Mouse (Mus musculus): Measurements from ENCODE around the gene Asxl1. TPM values are rescaled to one million over a fixed set of nuclear protein-coding genes. Genes with fewer than 3 reads are reported as not detected.

Gene Asxl1
- total RNA-seq, 1 experiment: 44.8 TPM

DNA sequence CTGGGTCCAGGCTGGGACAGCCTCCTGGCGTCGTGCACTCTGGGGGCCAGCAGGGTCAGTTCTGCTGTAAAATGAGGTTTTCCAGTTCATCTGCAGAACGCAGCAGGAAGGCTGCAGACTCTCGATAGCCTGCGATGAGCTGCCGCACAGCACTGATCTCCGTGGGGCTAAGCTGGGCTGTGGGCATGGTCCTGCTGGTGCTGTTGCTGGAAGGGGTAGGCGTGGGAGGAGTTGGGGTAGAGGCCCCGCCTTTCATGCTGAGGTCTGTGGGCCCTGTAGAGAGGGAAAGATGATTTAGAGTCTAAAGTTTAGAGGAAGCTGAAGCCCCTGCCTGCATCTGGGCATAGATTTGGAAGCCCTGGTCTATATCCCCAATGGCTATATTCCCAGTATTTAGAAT, 65.9 kb downstream of the Asxl1 start:
- in situ Hi-C loops (cut with MboI; ENCODE audit: low sequenced_read_pairs in 2 of 2, unreplicated experiment in 2 of 2): no loop called here
- Histone ChIP-seq H3K36me3 (ENCODE audit: control insufficient read depth, insufficient read depth, low read length, poor library complexity, severe bottlenecking) (peaks cover 8% of the 10 kb centered on the region; the same call in 1 of the 2 replicates), H3K9ac (ENCODE audit: insufficient read depth, low read depth, low read length, poor library complexity, severe bottlenecking) (no peak overlapping the region), H3K9me3 (ENCODE audit: control insufficient read depth, insufficient read depth, low read depth, low read length) (no peaks in the 10 kb centered on the region), H3K4me1 (ENCODE audit: control insufficient read depth in 2 of 2, insufficient read depth in 2 of 2, low read length in 2 of 2, poor library complexity in 1 of 2) (0 out of 4 replicates have a peak, but pooled peaks cover 0 to 2% of the 10 kb centered on the region in 2 experiments), H3K27ac (ENCODE audit: insufficient read depth, low read depth, low read length, poor library complexity, severe bottlenecking) (no peak overlapping the region), H3K4me3 (ENCODE audit: insufficient read depth in 1 of 2, low read depth in 1 of 2, low read length in 2 of 2, poor library complexity in 1 of 2, severe bottlenecking in 1 of 2) (no peak overlapping the region)
- no peak for TF ChIP-seq CHD2 (IDR thresholded peaks at IDR 0.05; ENCODE audit: low read depth, low read length)
- DNase-seq (ENCODE audit: low read depth, low spot score): no peak

DNA sequence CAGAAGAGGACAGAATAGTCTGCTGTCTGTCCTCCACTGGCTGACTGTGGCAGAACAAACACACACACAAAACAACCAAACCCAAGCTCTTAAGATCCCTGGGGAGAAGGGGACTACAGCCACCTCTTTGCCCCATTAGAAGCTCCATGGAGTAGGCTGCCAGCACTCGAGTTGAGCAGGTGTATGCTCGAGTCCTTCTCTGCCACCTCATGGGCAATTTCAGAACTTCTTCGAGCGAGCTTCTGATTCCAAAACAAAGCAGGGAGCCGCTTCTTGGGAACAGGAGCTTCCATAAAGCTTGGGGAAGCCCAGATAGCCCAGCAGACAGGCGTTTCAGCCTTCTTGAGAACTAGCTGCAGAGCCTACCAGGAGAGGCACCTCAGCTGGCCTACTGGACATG, 66.9 kb downstream of the Asxl1 start:
- H3K36me3 ChIP-seq (ENCODE audit: control insufficient read depth, insufficient read depth, low read length, poor library complexity, severe bottlenecking): peaks cover 15% of the 10 kb centered on the region; the same call in 1 of the 2 replicates
- DNase-seq (ENCODE audit: low read depth, low spot score): no peak

DNA sequence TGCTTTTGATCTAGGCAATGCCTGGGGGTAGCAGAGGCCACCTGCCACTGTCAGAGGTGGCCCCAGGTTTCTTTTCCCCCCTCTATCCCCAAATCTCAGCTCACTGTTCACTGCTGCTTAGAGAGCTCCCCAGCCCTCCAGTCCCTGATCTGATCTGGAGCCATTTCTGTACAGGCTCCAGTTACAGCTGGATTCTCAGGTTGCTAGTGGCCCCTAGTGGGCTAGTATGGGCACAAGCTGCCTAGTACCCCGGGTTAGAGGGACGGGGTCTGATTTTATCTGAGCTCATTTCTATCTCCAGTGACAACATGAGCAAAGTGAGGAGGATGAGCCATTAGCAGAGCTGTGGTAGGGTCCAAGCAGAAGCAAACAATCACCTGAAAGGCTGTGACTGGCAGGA, 69.0 kb downstream of the Asxl1 start:
- H3K9ac ChIP-seq (ENCODE audit: insufficient read depth, low read depth, low read length, poor library complexity, severe bottlenecking): no peak overlapping the region
- in situ Hi-C loops (cut with MboI; ENCODE audit: low sequenced_read_pairs in 2 of 2, unreplicated experiment in 2 of 2): no loop called here

More for the DNA sequence above, 66.9 kb downstream of the Asxl1 start:
- Histone ChIP-seq H3K9ac (ENCODE audit: insufficient read depth, low read depth, low read length, poor library complexity, severe bottlenecking) (no peak overlapping the region), H3K27ac (ENCODE audit: insufficient read depth, low read depth, low read length, poor library complexity, severe bottlenecking) (no peak overlapping the region), H3K9me3 (ENCODE audit: control insufficient read depth, insufficient read depth, low read depth, low read length) (no peaks in the 10 kb centered on the region), H3K4me1 (ENCODE audit: control insufficient read depth in 2 of 2, insufficient read depth in 2 of 2, low read length in 2 of 2, poor library complexity in 1 of 2) (0 out of 4 replicates have a peak, but pooled peaks cover 0 to 2% of the 10 kb centered on the region in 2 experiments), H3K4me3 (ENCODE audit: insufficient read depth in 1 of 2, low read depth in 1 of 2, low read length in 2 of 2, poor library complexity in 1 of 2, severe bottlenecking in 1 of 2) (no peak overlapping the region)
- in situ Hi-C loops (cut with MboI; ENCODE audit: low sequenced_read_pairs in 2 of 2, unreplicated experiment in 2 of 2): no loop called here
- TF ChIP-seq ZNF384 (IDR thresholded peaks at IDR 0.05; ENCODE audit: low read depth, low read length): no peak
- TF ChIP-seq ZC3H11A (IDR thresholded peaks at IDR 0.05; ENCODE audit: borderline replicate concordance, low read depth, low read length): no peak
- no peak for TF ChIP-seq MAFK (IDR thresholded peaks at IDR 0.05; ENCODE audit: insufficient read depth, low read depth, low read length)
- no peak for TF ChIP-seq CHD2 (IDR thresholded peaks at IDR 0.05; ENCODE audit: low read depth, low read length)
- TF ChIP-seq HCFC1 (IDR thresholded peaks at IDR 0.05; ENCODE audit: borderline replicate concordance, insufficient read depth, low read length): no peak

GRCm38 (mm10) chr2:153417841-153418240, 72.2 kb downstream of the Asxl1 start:
- H3K4me3 ChIP-seq (ENCODE audit: insufficient read depth in 1 of 2, low read depth in 1 of 2, low read length in 2 of 2, poor library complexity in 1 of 2, severe bottlenecking in 1 of 2): no peak overlapping the region
- peaks cover 0 to 13% of the 10 kb centered on the region in 2 experiments; a peak in 1 of 4 replicates for H3K4me1 ChIP-seq (ENCODE audit: control insufficient read depth in 2 of 2, insufficient read depth in 2 of 2, low read length in 2 of 2, poor library complexity in 1 of 2)
- peaks cover 13% of the 10 kb centered on the region; the same call in 1 of the 2 replicates for H3K36me3 ChIP-seq (ENCODE audit: control insufficient read depth, insufficient read depth, low read length, poor library complexity, severe bottlenecking)
- in situ Hi-C loops (cut with MboI; ENCODE audit: low sequenced_read_pairs in 2 of 2, unreplicated experiment in 2 of 2): no loop called here
- no peaks in the 10 kb centered on the region for H3K9me3 ChIP-seq (ENCODE audit: control insufficient read depth, insufficient read depth, low read depth, low read length)
- H3K9ac ChIP-seq (ENCODE audit: insufficient read depth, low read depth, low read length, poor library complexity, severe bottlenecking): no peak overlapping the region
- TF ChIP-seq HCFC1 (IDR thresholded peaks at IDR 0.05; ENCODE audit: borderline replicate concordance, insufficient read depth, low read length): no peak
- no peak for TF ChIP-seq ZC3H11A (IDR thresholded peaks at IDR 0.05; ENCODE audit: borderline replicate concordance, low read depth, low read length)
- TF ChIP-seq MAFK (IDR thresholded peaks at IDR 0.05; ENCODE audit: insufficient read depth, low read depth, low read length): no peak
- TF ChIP-seq CHD2 (IDR thresholded peaks at IDR 0.05; ENCODE audit: low read depth, low read length): no peak
- TF ChIP-seq ZNF384 (IDR thresholded peaks at IDR 0.05; ENCODE audit: low read depth, low read length): no peak
- no peak for DNase-seq (ENCODE audit: low read depth, low spot score)
- H3K27ac ChIP-seq (ENCODE audit: insufficient read depth, low read depth, low read length, poor library complexity, severe bottlenecking): no peak overlapping the region

More for the DNA sequence above, 69.0 kb downstream of the Asxl1 start:
- Histone ChIP-seq H3K4me3 (ENCODE audit: insufficient read depth in 1 of 2, low read depth in 1 of 2, low read length in 2 of 2, poor library complexity in 1 of 2, severe bottlenecking in 1 of 2) (no peak overlapping the region), H3K27ac (ENCODE audit: insufficient read depth, low read depth, low read length, poor library complexity, severe bottlenecking) (no peak overlapping the region), H3K36me3 (ENCODE audit: control insufficient read depth, insufficient read depth, low read length, poor library complexity, severe bottlenecking) (peaks cover 18% of the 10 kb centered on the region; the same call in 1 of the 2 replicates), H3K4me1 (ENCODE audit: control insufficient read depth in 2 of 2, insufficient read depth in 2 of 2, low read length in 2 of 2, poor library complexity in 1 of 2) (0 out of 4 replicates have a peak, but pooled peaks cover 0 to 2% of the 10 kb centered on the region in 2 experiments), H3K9me3 (ENCODE audit: control insufficient read depth, insufficient read depth, low read depth, low read length) (no peaks in the 10 kb centered on the region)
- DNase-seq (ENCODE audit: low read depth, low spot score): no peak
- TF ChIP-seq ZC3H11A (IDR thresholded peaks at IDR 0.05; ENCODE audit: borderline replicate concordance, low read depth, low read length) (peak; percentile 45; the same call in 1 of the 2 replicates), MAFK (IDR thresholded peaks at IDR 0.05; ENCODE audit: insufficient read depth, low read depth, low read length) (no peak), ZNF384 (IDR thresholded peaks at IDR 0.05; ENCODE audit: low read depth, low read length) (no peak)

DNA sequence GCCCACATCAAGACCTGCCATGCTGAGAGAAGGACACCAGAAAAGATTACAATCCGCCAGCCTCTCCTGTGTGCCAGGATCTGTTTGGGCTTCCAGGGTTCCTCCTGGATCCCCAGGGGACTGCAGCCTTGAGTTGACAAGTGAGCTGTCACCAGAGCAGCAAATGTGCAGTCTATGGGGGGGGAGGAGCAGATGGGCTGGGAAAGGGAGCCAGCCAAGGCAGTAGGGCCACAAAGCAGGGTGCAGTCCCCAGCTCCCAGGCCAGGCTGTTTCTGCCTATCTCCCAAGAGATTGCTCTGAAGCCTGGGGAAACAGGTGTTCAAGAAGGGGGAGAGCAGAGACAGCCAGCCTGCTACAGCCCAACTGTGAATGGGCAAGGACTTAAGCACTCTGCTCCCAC, 72.8 kb downstream of the Asxl1 start:
- no peak overlapping the region for H3K27ac ChIP-seq (ENCODE audit: insufficient read depth, low read depth, low read length, poor library complexity, severe bottlenecking)
- TF ChIP-seq HCFC1 (IDR thresholded peaks at IDR 0.05; ENCODE audit: borderline replicate concordance, insufficient read depth, low read length) (no peak), CHD2 (IDR thresholded peaks at IDR 0.05; ENCODE audit: low read depth, low read length) (no peak), ZNF384 (IDR thresholded peaks at IDR 0.05; ENCODE audit: low read depth, low read length) (no peak), ZC3H11A (IDR thresholded peaks at IDR 0.05; ENCODE audit: borderline replicate concordance, low read depth, low read length) (no peak), MAFK (IDR thresholded peaks at IDR 0.05; ENCODE audit: insufficient read depth, low read depth, low read length) (no peak)
- H3K4me1 ChIP-seq (ENCODE audit: control insufficient read depth in 2 of 2, insufficient read depth in 2 of 2, low read length in 2 of 2, poor library complexity in 1 of 2): peaks cover 0 to 15% of the 10 kb centered on the region in 2 experiments; a peak in 1 of 4 replicates
- no peak overlapping the region for H3K4me3 ChIP-seq (ENCODE audit: insufficient read depth in 1 of 2, low read depth in 1 of 2, low read length in 2 of 2, poor library complexity in 1 of 2, severe bottlenecking in 1 of 2)
- H3K9me3 ChIP-seq (ENCODE audit: control insufficient read depth, insufficient read depth, low read depth, low read length): no peaks in the 10 kb centered on the region
- in situ Hi-C loops (cut with MboI; ENCODE audit: low sequenced_read_pairs in 2 of 2, unreplicated experiment in 2 of 2): no loop called here
- H3K36me3 ChIP-seq (ENCODE audit: control insufficient read depth, insufficient read depth, low read length, poor library complexity, severe bottlenecking): peaks cover 13% of the 10 kb centered on the region; the same call in 1 of the 2 replicates
- H3K9ac ChIP-seq (ENCODE audit: insufficient read depth, low read depth, low read length, poor library complexity, severe bottlenecking): no peak overlapping the region
- DNase-seq (ENCODE audit: low read depth, low spot score): no peak

All from ES-E14 (cell line).